Mouse (Mus musculus) macrophage (primary cell): ENCODE results near the gene Erbb3. TPM values are rescaled to one million over a fixed set of nuclear protein-coding genes. Genes with fewer than 3 reads are reported as not detected.
"Not testable (repeated sequence)": the region's sequence is repeated elsewhere in the genome, so short reads cannot be mapped to it uniquely, and the experiment has no call there.

Source experiments
- H3K27ac ChIP-seq: fragments of 350-480 bp; formaldehyde crosslinking; 2 replicates; pipeline ENCODE4 v1.9.0; 2021
- H3K36me3 ChIP-seq: fragments of 350-480 bp; formaldehyde crosslinking; 2 replicates; pipeline ENCODE4 v1.9.0; 2021; ENCODE audit errors: inconsistent target
- H3K4me3 ChIP-seq: fragments of 350-480 bp; formaldehyde crosslinking; 2 replicates; pipeline ENCODE4 v1.9.0; 2021; ENCODE audit errors: inconsistent target
- H3K79me2 ChIP-seq: fragments of 350-480 bp; formaldehyde crosslinking; 2 replicates; pipeline ENCODE4 v1.9.0; 2021; ENCODE audit errors: inconsistent target
- WGBS: methylation state at CpG from one replicate; pipeline ENCODE4 v1.1.7; 2026; ENCODE audit warnings: inconsistent platforms; ENCODE audit not compliant: missing documents; 5-methylcytosine and 5-hydroxymethylcytosine counted together
- polyA plus RNA-seq: library from polyadenylated mRNA; stranded (reverse); fragments of 250-400 nt; gene quantifications from 3 replicates; pipeline ENCODE4 v1.2.4, GENCODE M21; 2018; ENCODE audit warnings: inconsistent platforms
- total RNA-seq, 78 experiments: library from RNA; depleted of rRNA; stranded (reverse); fragments of 250-400 nt; gene quantifications; 1 replicate in 9 of 78; 2 replicates in 24 of 78; 3 replicates in 43 of 78; 4 replicates in 2 of 78; pipeline ENCODE4 v1.2.4; 2018; ENCODE audit warnings: inconsistent platforms in 56 of 78

The Erbb3 gene
- total RNA-seq (2018; cell fraction: chromatin; rRNA removed) = 1 to 10 TPM in 14 of 26 experiments, under 1 TPM in 12; 0.24 to 2.8 (median 1.2) TPM
- total RNA-seq (2018; cell fraction: cytosol; rRNA removed) = 1 to 10 TPM in 24 of 26 experiments, under 1 TPM in 2; 0.57 to 3.3 (median 2.2) TPM
- total RNA-seq (2018; cell fraction: nucleus; rRNA removed) = 1 to 10 TPM in 20 of 26 experiments, under 1 TPM in 6; 0.79 to 4.0 (median 2.1) TPM
- polyA plus RNA-seq = 1.2 to 1.7 TPM (median 1.4 TPM) in 3 replicates

DNA sequence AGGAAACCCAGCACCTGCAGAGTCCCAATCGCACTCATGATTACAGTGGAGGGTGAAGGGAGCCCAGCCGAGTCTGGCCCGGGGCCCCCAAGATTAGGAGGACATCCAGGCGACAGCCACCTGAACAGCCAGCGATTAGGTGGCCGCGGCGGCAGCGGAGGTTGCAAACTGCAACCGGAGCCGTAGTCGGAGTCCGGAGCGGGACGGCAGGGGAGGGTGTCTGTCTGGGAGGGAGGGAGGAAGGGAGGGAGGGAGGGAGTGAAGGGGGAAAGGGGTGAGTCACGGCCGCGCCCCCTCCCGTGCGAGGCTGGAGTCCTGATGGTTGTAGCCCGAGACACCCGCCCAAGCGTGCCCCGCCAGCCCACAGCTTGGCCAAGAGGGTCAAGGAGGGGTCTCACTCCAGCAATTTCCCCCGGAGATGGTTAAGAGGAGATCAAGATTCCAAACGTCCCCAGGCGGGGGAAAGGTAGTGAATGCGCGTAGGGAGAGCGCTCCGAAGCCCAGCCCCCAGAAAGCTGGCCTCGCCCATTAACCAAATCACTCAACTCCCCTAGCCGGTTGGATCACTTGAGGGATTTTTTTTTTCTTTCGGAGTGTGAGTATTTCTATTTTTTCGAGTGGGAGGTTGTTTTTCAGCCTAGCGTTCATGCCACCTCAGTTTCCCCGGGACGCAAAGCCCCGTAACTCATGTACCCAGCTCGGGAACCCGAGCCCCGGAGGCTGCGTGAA is at the start of gene Erbb3:
Gene Erbb3 (minus strand): TSS at position 189 of the 729 bp plus-strand sequence.
- no peak within 1 kb of the TSS for H3K27ac ChIP-seq
- no peaks in the 10 kb centered on the region for H3K79me2 ChIP-seq
- WGBS = under 1% methylated on average over 31 of the region's 43 CpGs
- no peaks in the 10 kb centered on the region for H3K36me3 ChIP-seq
- peak within 1 kb of the TSS; percentile 42 for H3K4me3 ChIP-seq

GRCm38 (mm10) chr10:128637011-128637410 is 47.6 kb upstream of the Erbb3 start:
- no peaks in the 10 kb centered on the region for H3K79me2 ChIP-seq
- H3K4me3 ChIP-seq = no peak overlapping the region
- H3K36me3 ChIP-seq = no peaks in the 10 kb centered on the region
- 15% methylated on average over 11 of the region's 11 CpGs for WGBS
- H3K27ac ChIP-seq = no peak overlapping the region

- H3K36me3 ChIP-seq = no peaks in the 10 kb centered on the region
- no peak overlapping the region for H3K27ac ChIP-seq
- H3K4me3 ChIP-seq = no peak overlapping the region
Observed at GRCm38 (mm10) chr10:128636561-128636960, 47.1 kb upstream of the Erbb3 start.

DNA sequence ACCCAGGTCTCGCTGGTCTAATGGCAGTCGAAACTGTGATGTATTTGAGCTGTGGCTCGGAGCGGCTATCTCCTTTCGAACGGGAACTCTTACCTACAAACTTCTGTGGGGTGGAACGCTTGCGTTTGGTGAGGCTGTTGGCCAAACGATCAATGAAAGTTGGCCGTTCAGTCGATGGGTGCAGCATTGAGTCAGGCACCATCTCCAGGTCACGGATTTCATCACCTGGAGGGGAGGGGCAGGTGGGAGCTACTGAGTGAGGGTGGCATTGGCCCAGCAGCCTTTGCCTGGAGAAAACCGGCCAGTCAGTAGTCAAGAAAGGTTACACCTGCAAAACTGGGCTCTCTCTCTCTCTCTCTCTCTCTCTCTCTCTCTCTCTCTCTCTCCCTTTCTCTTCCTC is 46.2 kb upstream of the Erbb3 start:
- no peak overlapping the region for H3K27ac ChIP-seq
- no peak overlapping the region for H3K4me3 ChIP-seq
- no peaks in the 10 kb centered on the region for H3K36me3 ChIP-seq
- H3K79me2 ChIP-seq = no peaks in the 10 kb centered on the region
- WGBS = 95% methylated on average over 13 of the region's 13 CpGs

More at GRCm38 (mm10) chr10:128636561-128636960, 47.1 kb upstream of the Erbb3 start:
- no peaks in the 10 kb centered on the region for H3K79me2 ChIP-seq
- 30% methylated on average over 5 of the region's 6 CpGs for WGBS

DNA sequence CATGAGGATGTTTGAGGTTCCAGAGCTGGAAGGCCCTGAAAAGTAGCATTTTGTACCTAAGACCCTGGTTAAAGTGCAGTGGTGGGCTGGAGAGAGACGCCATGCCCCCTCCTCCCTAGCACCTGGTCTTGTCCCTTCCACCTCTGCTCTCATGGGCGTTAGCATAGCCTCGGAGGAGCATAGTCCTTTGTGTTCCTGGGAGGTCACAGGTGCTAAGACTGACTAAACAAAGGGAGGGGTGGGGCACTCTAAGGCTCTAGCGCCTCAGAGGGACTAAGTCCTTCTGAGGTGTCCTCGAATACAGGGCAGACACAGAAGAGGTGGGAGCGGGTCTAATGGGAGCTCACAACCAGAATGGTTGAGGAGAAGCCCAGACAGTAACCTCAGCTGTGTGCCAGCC is 42.1 kb upstream of the Erbb3 start:
- H3K27ac ChIP-seq = no peak overlapping the region
- WGBS = 65% methylated on average over 6 of the region's 6 CpGs
- no peaks in the 10 kb centered on the region for H3K36me3 ChIP-seq
- H3K4me3 ChIP-seq = no peak overlapping the region
- H3K79me2 ChIP-seq = no peaks in the 10 kb centered on the region

GRCm38 (mm10) chr10:128630306-128630705 is 40.9 kb upstream of the Erbb3 start:
- H3K4me3 ChIP-seq, H3K36me3 ChIP-seq, H3K27ac ChIP-seq: not testable (repeated sequence)
- peaks cover 10% of the 10 kb centered on the region for H3K79me2 ChIP-seq
- WGBS = 95% methylated on average over 4 of the region's 5 CpGs

GRCm38 (mm10) chr10:128629746-128630145 is 40.3 kb upstream of the Erbb3 start:
- H3K79me2 ChIP-seq = peaks cover 16% of the 10 kb centered on the region
- WGBS = 88% methylated on average over 2 of the region's 2 CpGs
- no peak overlapping the region for H3K4me3 ChIP-seq
- no peaks in the 10 kb centered on the region for H3K36me3 ChIP-seq
- no peak overlapping the region for H3K27ac ChIP-seq

GRCm38 (mm10) chr10:128627398-128628317 is 38.2 kb upstream of the Erbb3 start:
- no peak overlapping the region for H3K4me3 ChIP-seq
- H3K27ac ChIP-seq = no peak overlapping the region
- H3K79me2 ChIP-seq = peaks cover 16% of the 10 kb centered on the region
- 73% methylated on average over 9 of the region's 10 CpGs for WGBS
- H3K36me3 ChIP-seq = peaks cover 9% of the 10 kb centered on the region; the same call in 1 of the 2 replicates

DNA sequence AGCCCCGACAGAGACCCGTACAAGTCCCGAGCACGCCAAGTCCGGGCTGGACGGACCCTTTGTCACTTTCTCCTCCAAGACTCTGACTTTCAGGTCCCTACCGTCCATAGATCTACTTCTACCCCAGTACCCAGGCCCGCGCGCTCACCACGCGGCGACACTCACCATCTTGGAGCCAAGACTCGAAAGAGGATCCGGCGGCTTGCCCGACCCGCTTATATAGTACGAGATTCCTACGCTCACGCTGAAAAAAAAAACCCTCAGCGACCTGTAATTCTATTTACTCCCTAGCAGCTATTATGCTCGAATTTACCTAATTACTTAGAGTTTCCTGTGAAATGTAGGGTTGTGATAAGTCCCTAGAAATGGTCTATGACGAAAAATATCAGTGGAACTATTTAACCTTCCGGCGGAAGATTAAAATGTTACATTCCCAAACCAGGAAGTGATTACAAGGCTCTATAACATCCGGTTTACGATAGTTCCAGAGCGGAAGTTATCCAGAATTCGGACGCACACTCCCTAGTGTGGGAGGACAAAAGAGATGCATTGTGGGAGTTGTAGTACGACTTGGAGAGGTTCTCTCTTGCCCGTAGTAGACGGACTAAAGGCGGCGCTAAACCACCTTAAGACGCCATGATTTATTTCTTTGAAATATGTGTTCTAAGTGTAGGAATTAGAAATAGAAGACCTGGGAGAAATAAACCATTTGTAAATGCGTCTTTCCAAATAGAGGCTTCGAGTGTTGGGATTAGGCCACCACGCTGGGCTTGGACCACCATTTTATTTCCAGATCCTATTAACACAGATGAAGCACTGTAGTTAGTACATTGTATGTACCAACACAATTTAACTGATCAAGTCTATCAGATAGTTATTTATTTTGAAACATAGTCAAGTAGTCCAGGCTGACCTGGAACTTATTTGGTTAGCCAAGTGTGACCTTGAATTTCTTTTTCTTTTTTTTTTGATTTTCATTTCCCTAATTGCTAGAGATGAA is 37.2 kb upstream of the Erbb3 start, which contains the start of gene Rps26:
Gene Rps26 (minus strand): TSS at position 437 of the 1,000 bp plus-strand sequence.
- WGBS = 4% methylated on average over 40 of the region's 40 CpGs
- peaks cover 9% of the 10 kb centered on the region; the same call in 1 of the 2 replicates for H3K36me3 ChIP-seq
- H3K27ac ChIP-seq = peak within 1 kb of the TSS; percentile 87

GRCm38 (mm10) chr10:128625287-128625894 is 35.9 kb upstream of the Erbb3 start:
- H3K36me3 ChIP-seq = peaks cover 9% of the 10 kb centered on the region; the same call in 1 of the 2 replicates
- peaks cover 16% of the 10 kb centered on the region for H3K79me2 ChIP-seq
- WGBS = 49% methylated on average over 7 of the region's 7 CpGs
- peak overlapping the region; percentile 84 for H3K4me3 ChIP-seq
- peak overlapping the region; percentile 87 for H3K27ac ChIP-seq

More for the DNA sequence above, 37.2 kb upstream of the Erbb3 start, which contains the start of gene Rps26:
- Histone ChIP-seq H3K79me2 (peaks cover 16% of the 10 kb centered on the region), H3K4me3 (peak within 1 kb of the TSS; percentile 84)

DNA sequence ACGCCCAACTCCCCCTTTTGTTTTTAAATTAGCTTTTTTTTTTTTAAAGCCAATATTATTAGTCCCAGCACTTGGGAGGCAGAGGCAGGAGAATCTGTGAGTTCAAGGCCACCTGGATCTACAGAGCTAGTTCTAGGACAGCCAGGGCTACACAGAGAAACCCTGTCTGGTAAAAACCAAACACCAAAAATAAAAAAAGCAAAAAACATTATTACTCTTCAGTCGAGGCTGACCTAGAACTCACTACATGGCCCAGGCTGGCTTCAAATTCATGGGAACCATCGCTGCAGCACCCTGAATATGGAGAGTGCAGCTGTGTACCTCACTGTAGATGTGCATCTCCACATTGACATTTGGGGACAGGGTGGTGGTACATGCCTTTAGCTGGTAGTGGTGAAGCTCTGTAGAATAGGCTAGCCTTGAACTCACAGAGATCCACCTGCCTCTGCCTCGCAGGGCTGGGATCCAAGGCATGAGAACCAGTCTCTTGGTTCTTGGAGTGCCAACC is 33.7 kb upstream of the Erbb3 start:
- not testable (repeated sequence) for H3K36me3 ChIP-seq, H3K4me3 ChIP-seq, H3K27ac ChIP-seq
- WGBS = 93% methylated on average over 3 of the region's 4 CpGs
- peaks cover 16% of the 10 kb centered on the region for H3K79me2 ChIP-seq

GRCm38 (mm10) chr10:128622702-128623101 is 33.2 kb upstream of the Erbb3 start:
- 92% methylated on average over 4 of the region's 4 CpGs for WGBS
- Histone ChIP-seq H3K4me3 (no peak overlapping the region), H3K36me3 (peaks cover 9% of the 10 kb centered on the region; the same call in 1 of the 2 replicates), H3K79me2 (peaks cover 16% of the 10 kb centered on the region), H3K27ac (no peak overlapping the region)

- Histone ChIP-seq H3K4me3 (no peak overlapping the region), H3K79me2 (peaks cover 16% of the 10 kb centered on the region), H3K36me3 (peaks cover 9% of the 10 kb centered on the region; the same call in 1 of the 2 replicates), H3K27ac (no peak overlapping the region)
- 73% methylated on average over 3 of the region's 3 CpGs for WGBS
Observed at GRCm38 (mm10) chr10:128621986-128622520, 32.6 kb upstream of the Erbb3 start.
